Mouse (Mus musculus) midbrain, embryonic 10.5 days (tissue): Measurements from ENCODE around the gene Gimap4. TPM values are rescaled to one million over a fixed set of nuclear protein-coding genes. Genes with fewer than 3 reads are reported as not detected.
A peak's percentile ranks its signal among the peaks of the same experiment; 100 is the strongest.

Experiments used
- DNase-seq: peaks from one replicate; pipeline ENCODE4 v3.0.0-alpha.2; 2017; ENCODE audit warnings: low spot score
- H3K27ac ChIP-seq: fragments of 300-500 bp; sonication (generic); replicated peaks from 2 replicates; pipeline ENCODE4 v1.5.1; 2016; ENCODE audit warnings: mild to moderate bottlenecking
- H3K27me3 ChIP-seq: fragments of 300-500 bp; sonication (generic); 2 replicates; pipeline ENCODE4 v1.6.1; 2016; ENCODE audit warnings: low read depth, mild to moderate bottlenecking; ENCODE audit not compliant: poor library complexity, severe bottlenecking
- H3K36me3 ChIP-seq: fragments of 300-500 bp; sonication (generic); 2 replicates; pipeline ENCODE4 v1.6.1; 2016; ENCODE audit warnings: mild to moderate bottlenecking, moderate library complexity
- H3K4me1 ChIP-seq: fragments of 300-500 bp; sonication (generic); 2 replicates; pipeline ENCODE4 v1.6.1; 2016
- H3K4me3 ChIP-seq: fragments of 300-500 bp; sonication (generic); 2 replicates; pipeline ENCODE4 v1.5.1; 2016; ENCODE audit warnings: mild to moderate bottlenecking, moderate library complexity
- H3K9me3 ChIP-seq: fragments of 300-500 bp; sonication (generic); replicated peaks from 2 replicates; pipeline ENCODE4 v1.6.1; 2016; ENCODE audit warnings: mild to moderate bottlenecking
- WGBS: fragments of 180-500 bp; shearing (Covaris S2); methylation state at CpG from one replicate; pipeline ENCODE4 v1.1.7; 2016; 5-methylcytosine and 5-hydroxymethylcytosine counted together
- polyA plus RNA-seq: library from polyadenylated mRNA; unstranded; fragments of >200 nt; fragmentation: Nextera tagmentation; extraction: Ambion mirVana; gene quantifications from 2 replicates; pipeline ENCODE4 v1.2.1, GENCODE M21; 2016

Gimap4 gene
- 5.2 and 5.6 TPM in 2 replicates for polyA plus RNA-seq

DNA sequence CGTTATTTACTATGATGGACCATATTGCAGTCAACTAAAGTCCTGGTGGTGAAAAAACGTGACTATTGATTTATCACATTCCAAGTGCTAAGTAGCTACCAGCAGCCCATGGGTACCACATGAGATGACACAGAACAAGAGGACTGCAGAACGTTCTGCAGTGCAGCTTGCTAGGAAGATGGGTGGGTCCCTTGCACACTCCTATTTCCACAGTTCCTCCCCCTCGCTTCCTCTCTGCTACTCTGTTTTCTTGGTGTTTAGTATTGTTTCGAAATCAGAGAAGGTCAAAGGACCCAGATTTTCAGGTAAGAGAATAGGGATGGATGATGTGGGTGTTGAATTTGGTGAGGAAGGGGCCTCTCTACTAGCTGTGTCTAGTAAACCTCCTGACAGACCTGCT, at the start of gene Gimap4:
TSS of gene Gimap4 (plus strand) at position 231 of the 400 bp plus-strand sequence.
- no peak within 1 kb of the TSS for H3K4me3 ChIP-seq
- H3K4me1 ChIP-seq, result peaks cover 2% of the 10 kb centered on the region; the same call in 1 of the 2 replicates
- no peaks in the 10 kb centered on the region for H3K27me3 ChIP-seq
- H3K27ac ChIP-seq, result no peak within 1 kb of the TSS
- no peaks in the 10 kb centered on the region for H3K36me3 ChIP-seq
- WGBS, result 75% methylated on average over 5 of the region's 5 CpGs
- H3K9me3 ChIP-seq, result no peaks in the 10 kb centered on the region
- no peak for DNase-seq

GRCm38 (mm10) chr6:48635105-48635504, 49.2 kb upstream of the Gimap4 start:
- 80% methylated on average over 2 of the region's 2 CpGs for WGBS
- DNase-seq, result no peak
- H3K36me3 ChIP-seq, result no peaks in the 10 kb centered on the region

GRCm38 (mm10) chr6:48636515-48636914, 47.8 kb upstream of the Gimap4 start:
- WGBS, result 61% methylated on average over 6 of the region's 6 CpGs
- Histone ChIP-seq H3K4me1 (peaks cover 20% of the 10 kb centered on the region), H3K4me3 (no peak overlapping the region), H3K9me3 (no peaks in the 10 kb centered on the region), H3K27me3 (0 out of 2 replicates have a peak, but pooled peaks cover 6% of the 10 kb centered on the region), H3K36me3 (no peaks in the 10 kb centered on the region), H3K27ac (no peak overlapping the region)
- DNase-seq, result no peak

More at GRCm38 (mm10) chr6:48635105-48635504, 49.2 kb upstream of the Gimap4 start:
- no peak overlapping the region for H3K27ac ChIP-seq
- H3K4me3 ChIP-seq, result no peak overlapping the region
- H3K27me3 ChIP-seq, result peaks cover 19% of the 10 kb centered on the region
- H3K4me1 ChIP-seq, result peaks cover 20% of the 10 kb centered on the region
- no peaks in the 10 kb centered on the region for H3K9me3 ChIP-seq

DNA sequence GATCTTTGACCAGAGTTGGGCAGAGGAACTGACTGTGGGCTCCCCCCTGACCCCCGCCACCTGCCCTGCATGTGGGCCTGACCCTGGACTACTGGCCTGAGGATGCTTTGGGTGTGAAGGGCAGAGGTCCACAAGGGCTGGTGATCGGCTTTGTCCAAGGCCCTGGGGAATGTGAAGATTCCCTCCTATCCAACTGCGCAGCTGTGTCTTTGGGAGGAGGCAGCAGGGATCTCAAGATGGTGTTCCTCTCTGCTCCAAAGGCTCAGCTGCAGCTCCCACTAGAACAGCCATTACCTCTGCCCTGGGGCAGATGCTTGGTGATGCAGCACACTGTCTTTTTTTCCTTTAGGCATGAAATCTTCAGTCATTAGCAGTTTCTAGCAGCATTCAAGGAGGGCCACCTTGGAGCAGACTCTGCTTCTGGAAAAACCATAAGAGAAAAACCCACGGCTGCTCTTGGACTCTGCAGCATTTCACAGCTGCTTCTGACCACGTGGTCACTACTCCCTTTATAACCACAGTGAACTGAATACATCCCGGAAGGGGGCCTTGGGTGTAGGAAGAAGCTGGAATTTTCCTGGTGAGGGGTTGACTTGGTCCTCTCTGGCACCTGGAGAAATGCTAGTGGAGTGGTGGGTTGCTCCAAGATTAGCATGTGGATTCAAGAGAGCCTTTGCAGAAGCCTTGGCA, 46.4 kb upstream of the Gimap4 start:
- H3K36me3 ChIP-seq, result no peaks in the 10 kb centered on the region
- no peaks in the 10 kb centered on the region for H3K27me3 ChIP-seq
- H3K9me3 ChIP-seq, result no peaks in the 10 kb centered on the region
- H3K4me1 ChIP-seq, result peaks cover 20% of the 10 kb centered on the region
- WGBS, result 71% methylated on average over 6 of the region's 6 CpGs
- DNase-seq, result no peak
- no peak overlapping the region for H3K4me3 ChIP-seq
- no peak overlapping the region for H3K27ac ChIP-seq

- H3K4me3 ChIP-seq, result no peak overlapping the region
- 74% methylated on average over 2 of the region's 2 CpGs for WGBS
- no peak for DNase-seq
- H3K27ac ChIP-seq, result no peak overlapping the region
- peaks cover 20% of the 10 kb centered on the region for H3K4me1 ChIP-seq
- no peaks in the 10 kb centered on the region for H3K9me3 ChIP-seq
- H3K27me3 ChIP-seq, result no peaks in the 10 kb centered on the region
- no peaks in the 10 kb centered on the region for H3K36me3 ChIP-seq
Observed at GRCm38 (mm10) chr6:48638553-48638952, 45.8 kb upstream of the Gimap4 start.

DNA sequence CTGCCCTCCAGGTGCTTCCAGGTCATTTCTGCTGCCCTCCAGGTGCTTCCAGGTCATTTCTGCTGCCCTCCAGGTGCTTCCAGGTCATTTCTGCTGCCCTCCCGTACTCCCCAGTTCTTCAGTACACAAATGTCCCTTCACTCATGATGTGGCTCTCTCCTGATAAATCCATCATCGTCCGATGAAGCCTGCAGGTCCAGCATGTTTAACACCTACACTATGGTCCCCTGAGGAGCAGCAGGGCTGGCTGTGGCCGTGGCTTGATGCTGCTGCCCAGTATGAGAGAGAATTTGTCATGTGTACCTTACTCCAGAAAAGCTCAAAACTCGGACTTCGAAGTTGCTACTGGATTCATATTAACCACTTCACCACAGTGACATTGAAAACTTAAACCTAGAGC, 43.0 kb upstream of the Gimap4 start:
- 82% methylated on average over 6 of the region's 6 CpGs for WGBS
- peaks cover 19% of the 10 kb centered on the region for H3K4me1 ChIP-seq
- no peaks in the 10 kb centered on the region for H3K36me3 ChIP-seq
- no peak overlapping the region for H3K4me3 ChIP-seq
- no peaks in the 10 kb centered on the region; the same call in none of the 2 replicates for H3K27me3 ChIP-seq
- DNase-seq, result no peak
- no peaks in the 10 kb centered on the region for H3K9me3 ChIP-seq
- H3K27ac ChIP-seq, result no peak overlapping the region

DNA sequence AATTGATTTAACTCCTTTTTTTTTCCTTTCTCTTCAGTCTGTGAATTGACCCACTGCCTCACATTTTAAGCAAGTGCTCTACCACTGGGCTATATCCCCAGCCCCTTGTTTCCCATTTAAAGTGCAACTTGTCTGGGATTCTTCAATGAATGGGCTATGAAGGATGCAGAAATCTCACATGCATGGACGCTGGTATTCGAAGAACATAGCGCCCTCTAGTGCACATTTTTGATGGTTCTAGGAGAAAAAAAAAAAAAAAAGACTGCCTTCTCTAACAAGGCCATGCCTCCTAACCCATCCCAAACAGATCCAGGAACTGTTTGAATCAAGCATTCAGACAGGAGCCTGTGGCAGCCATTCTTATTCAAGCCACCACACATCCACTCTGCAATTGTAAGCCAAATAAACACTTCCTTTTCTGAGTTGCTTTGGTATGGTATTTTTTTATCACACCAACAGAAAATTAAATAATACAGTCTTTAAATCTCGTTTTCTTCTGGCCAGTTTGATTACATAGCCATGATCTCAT, 41.5 kb upstream of the Gimap4 start:
- DNase-seq, result no peak
- no peaks in the 10 kb centered on the region; the same call in none of the 2 replicates for H3K27me3 ChIP-seq
- H3K36me3 ChIP-seq, result no peaks in the 10 kb centered on the region
- H3K4me3 ChIP-seq, result no peak overlapping the region
- H3K4me1 ChIP-seq, result peaks cover 4% of the 10 kb centered on the region; the same call in 1 of the 2 replicates
- no peak overlapping the region for H3K27ac ChIP-seq
- no peaks in the 10 kb centered on the region for H3K9me3 ChIP-seq
- WGBS, result 20% methylated on average over 4 of the region's 4 CpGs

- Histone ChIP-seq H3K9me3 (no peaks in the 10 kb centered on the region), H3K27me3 (no peaks in the 10 kb centered on the region; the same call in none of the 2 replicates), H3K27ac (no peak overlapping the region), H3K4me1 (no peaks in the 10 kb centered on the region), H3K36me3 (no peaks in the 10 kb centered on the region), H3K4me3 (no peak overlapping the region)
- DNase-seq, result peak; percentile 71
- WGBS, result 21% methylated on average over 12 of the region's 12 CpGs
Observed at GRCm38 (mm10) chr6:48645660-48646308, 38.6 kb upstream of the Gimap4 start.

DNA sequence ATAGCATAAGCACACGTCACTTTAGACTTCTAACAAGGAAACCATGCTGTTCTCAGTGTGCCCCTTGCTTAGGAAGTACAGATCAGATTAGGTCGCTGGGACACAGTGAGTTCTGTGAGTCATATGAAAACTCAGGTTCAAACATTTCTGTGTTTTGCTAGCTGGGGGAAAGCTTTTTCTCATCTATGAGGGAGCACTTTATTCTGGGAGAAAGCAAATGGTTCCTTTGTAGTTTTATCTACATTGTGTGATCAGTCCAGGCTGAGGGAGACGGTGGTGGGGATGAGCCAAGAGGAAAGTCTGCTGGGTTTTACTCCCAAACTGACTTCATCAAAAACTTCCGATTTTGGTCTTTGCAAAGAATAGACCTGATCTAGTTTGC, 38.0 kb upstream of the Gimap4 start:
- no peaks in the 10 kb centered on the region for H3K36me3 ChIP-seq

GRCm38 (mm10) chr6:48646995-48647394, 37.4 kb upstream of the Gimap4 start, which contains the start of gene Gimap8:
Gimap8 (plus strand) TSS chr6:48647234.
- Histone ChIP-seq H3K36me3 (no peaks in the 10 kb centered on the region), H3K4me1 (no peaks in the 10 kb centered on the region), H3K27ac (no peak within 1 kb of the TSS), H3K9me3 (no peaks in the 10 kb centered on the region), H3K4me3 (no peak within 1 kb of the TSS), H3K27me3 (no peaks in the 10 kb centered on the region; the same call in none of the 2 replicates)
- 52% methylated on average over 3 of the region's 3 CpGs for WGBS
- no peak for DNase-seq

More for the DNA sequence above, 38.0 kb upstream of the Gimap4 start:
- no peaks in the 10 kb centered on the region for H3K4me1 ChIP-seq
- DNase-seq, result no peak
- WGBS, result 89% methylated on average over 4 of the region's 4 CpGs
- H3K27me3 ChIP-seq, result no peaks in the 10 kb centered on the region; the same call in none of the 2 replicates
- H3K9me3 ChIP-seq, result no peaks in the 10 kb centered on the region
- H3K4me3 ChIP-seq, result no peak overlapping the region
- no peak overlapping the region for H3K27ac ChIP-seq

GRCm38 (mm10) chr6:48647611-48648010, 36.7 kb upstream of the Gimap4 start:
- H3K4me1 ChIP-seq, result no peaks in the 10 kb centered on the region
- no peaks in the 10 kb centered on the region; the same call in none of the 2 replicates for H3K27me3 ChIP-seq
- WGBS, result 96% methylated on average over 2 of the region's 2 CpGs
- H3K36me3 ChIP-seq, result no peaks in the 10 kb centered on the region
- H3K27ac ChIP-seq, result no peak overlapping the region
- no peaks in the 10 kb centered on the region for H3K9me3 ChIP-seq
- no peak overlapping the region for H3K4me3 ChIP-seq
- DNase-seq, result no peak

GRCm38 (mm10) chr6:48648779-48649178, 35.6 kb upstream of the Gimap4 start:
- no peaks in the 10 kb centered on the region; the same call in none of the 2 replicates for H3K27me3 ChIP-seq
- no peak for DNase-seq
- 88% methylated on average over 4 of the region's 4 CpGs for WGBS
- H3K4me3 ChIP-seq, result no peak overlapping the region
- no peaks in the 10 kb centered on the region for H3K36me3 ChIP-seq
- H3K4me1 ChIP-seq, result no peaks in the 10 kb centered on the region
- H3K9me3 ChIP-seq, result no peaks in the 10 kb centered on the region
- H3K27ac ChIP-seq, result no peak overlapping the region

DNA sequence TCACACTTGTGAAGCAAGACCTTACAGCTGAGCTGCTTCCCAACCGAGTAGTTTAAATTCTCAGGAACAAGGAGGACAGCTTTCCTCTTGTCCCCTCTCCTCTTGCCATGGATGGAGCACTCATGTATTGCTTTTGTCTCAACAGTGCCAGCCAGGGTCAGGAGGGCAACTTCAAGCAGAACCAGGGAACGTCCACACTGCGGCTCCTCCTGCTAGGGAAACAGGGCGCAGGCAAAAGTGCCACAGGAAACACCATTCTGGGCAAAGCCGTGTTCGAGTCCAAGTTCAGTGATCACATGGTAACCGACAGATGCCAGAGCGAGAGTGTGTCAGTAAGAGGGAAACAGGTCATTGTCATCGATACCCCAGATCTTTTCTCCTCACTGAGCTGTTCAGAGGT, 34.3 kb upstream of the Gimap4 start:
- Histone ChIP-seq H3K9me3 (no peaks in the 10 kb centered on the region), H3K27me3 (no peaks in the 10 kb centered on the region; the same call in 1 of the 2 replicates), H3K36me3 (no peaks in the 10 kb centered on the region), H3K4me3 (no peak overlapping the region), H3K27ac (no peak overlapping the region), H3K4me1 (no peaks in the 10 kb centered on the region)
- no peak for DNase-seq
- WGBS, result 88% methylated on average over 9 of the region's 9 CpGs
